Mouse (Mus musculus): Measurements from ENCODE around the gene Ptpru.

Ptpru gene

GRCm38 (mm10) chr4:131781023-131781422 lies 57.1 kb downstream of the Ptpru start:
- DNase-seq (ENCODE audit: low spot score), result no peak

GRCm38 (mm10) chr4:131778616-131779275 lies 59.3 kb downstream of the Ptpru start:
- DNase-seq (ENCODE audit: low spot score), result no peak

- DNase-seq (ENCODE audit: low spot score), result peak; percentile 28
These were observed 66.7 kb downstream of the Ptpru start for GRCm38 (mm10) chr4:131771384-131771783.

GRCm38 (mm10) chr4:131763911-131764310 lies 74.2 kb downstream of the Ptpru start:
- no peak for DNase-seq (ENCODE audit: low spot score)

GRCm38 (mm10) chr4:131763479-131763878 lies 74.6 kb downstream of the Ptpru start:
- no peak for DNase-seq (ENCODE audit: low spot score)

- no peak for DNase-seq (ENCODE audit: low spot score)
These were observed 75.8 kb downstream of the Ptpru start for GRCm38 (mm10) chr4:131762211-131762784.

GRCm38 (mm10) chr4:131752204-131752837 lies 85.8 kb downstream of the Ptpru start:
- DNase-seq (ENCODE audit: low spot score), result no peak

- no peak for DNase-seq (ENCODE audit: low spot score)
These were observed 86.5 kb downstream of the Ptpru start for GRCm38 (mm10) chr4:131751561-131751960.

- no peak for DNase-seq (ENCODE audit: low spot score)
These were observed 88.3 kb downstream of the Ptpru start for GRCm38 (mm10) chr4:131749802-131750201.

- no peak for DNase-seq (ENCODE audit: low spot score)
These were observed 93.4 kb downstream of the Ptpru start for GRCm38 (mm10) chr4:131744685-131745043.

- peak; percentile 22 for DNase-seq (ENCODE audit: low spot score)
These were observed 94.0 kb downstream of the Ptpru start for GRCm38 (mm10) chr4:131743831-131744684.

- no peak for DNase-seq (ENCODE audit: low spot score)
These were observed 95.1 kb downstream of the Ptpru start for GRCm38 (mm10) chr4:131743031-131743430.

GRCm38 (mm10) chr4:131740621-131741020 lies 97.5 kb downstream of the Ptpru start:
- DNase-seq (ENCODE audit: low spot score), result no peak

GRCm38 (mm10) chr4:131728628-131729027 lies 109.5 kb downstream of the Ptpru start:
- DNase-seq (ENCODE audit: low spot score), result no peak

GRCm38 (mm10) chr4:131723415-131724080 lies 114.5 kb downstream of the Ptpru start:
- DNase-seq (ENCODE audit: low spot score), result peak; percentile 84

GRCm38 (mm10) chr4:131722121-131722841 lies 115.8 kb downstream of the Ptpru start:
- peak; percentile 77 for DNase-seq (ENCODE audit: low spot score)

GRCm38 (mm10) chr4:131719151-131719550 lies 118.9 kb downstream of the Ptpru start:
- no peak for DNase-seq (ENCODE audit: low spot score)

Measured in urinary bladder, postnatal 14 days (tissue).